Mouse (Mus musculus): ENCODE measurements around the gene Ugt2b35. TPM values are rescaled to one million over a fixed set of nuclear protein-coding genes. Genes with fewer than 3 reads are reported as not detected.
"Not testable (repeated sequence)": the region's sequence is repeated elsewhere in the genome, so short reads cannot be mapped to it uniquely, and the experiment has no call there.

The Ugt2b35 gene
- total RNA-seq (2014; rRNA removed) (not detected in 2 replicates), polyA plus RNA-seq (2015; fragmentation: Nextera tagmentation; extraction: Ambion mirVana) (not detected in 2 replicates)

- no peak within 1 kb of the TSS for H3K9ac ChIP-seq (replicated peaks; ENCODE audit: low read length, poor library complexity, severe bottlenecking)
- no peak within 1 kb of the TSS for H3K27ac ChIP-seq (ENCODE audit: low read depth, low read length)
- no peaks in the 10 kb centered on the region for H3K4me1 ChIP-seq (ENCODE audit: insufficient read depth, low read length)
- no peak for ATAC-seq (ENCODE audit: low FRiP score)
- H3K4me2 ChIP-seq (ENCODE audit: low read depth, low read length, poor library complexity, severe bottlenecking) = no peak within 1 kb of the TSS
- TF ChIP-seq CTCF (IDR thresholded peaks at IDR 0.05) = no peak
- no peak within 1 kb of the TSS for H3K4me3 ChIP-seq (ENCODE audit: low read depth, low read length)
- H3K27me3 ChIP-seq (ENCODE audit: insufficient read depth, low read length) = no peaks in the 10 kb centered on the region
- no peaks in the 10 kb centered on the region for H3K36me3 ChIP-seq (ENCODE audit: insufficient read depth, low read length)
- 78% methylated on average over 4 of the region's 4 CpGs for WGBS
- H3K9me3 ChIP-seq (ENCODE audit: low read length) = no peaks in the 10 kb centered on the region
- DNase-seq (ENCODE audit: low spot score) = no peak
Measured at GRCm38 (mm10) chr5:87000395-87001073, at the start of gene Ugt2b35. Gene Ugt2b35 (plus strand): TSS chr5:87000860.

GRCm38 (mm10) chr5:86960504-86960903, 40.2 kb upstream of the Ugt2b35 start:
- no peaks in the 10 kb centered on the region for H3K4me1 ChIP-seq (ENCODE audit: insufficient read depth, low read length)
- H3K4me3 ChIP-seq (ENCODE audit: low read depth, low read length) = no peak overlapping the region
- no peak overlapping the region for H3K4me2 ChIP-seq (ENCODE audit: low read depth, low read length, poor library complexity, severe bottlenecking)
- H3K27me3 ChIP-seq (ENCODE audit: insufficient read depth, low read length) = no peaks in the 10 kb centered on the region
- H3K27ac ChIP-seq (ENCODE audit: low read depth, low read length) = no peak overlapping the region
- ATAC-seq (ENCODE audit: low FRiP score) (no peak), DNase-seq (ENCODE audit: low spot score) (no peak)
- no peaks in the 10 kb centered on the region for H3K36me3 ChIP-seq (ENCODE audit: insufficient read depth, low read length)
- no peaks in the 10 kb centered on the region for H3K9me3 ChIP-seq (ENCODE audit: low read length)
- no peak overlapping the region for H3K9ac ChIP-seq (replicated peaks; ENCODE audit: low read length, poor library complexity, severe bottlenecking)
- no peak for TF ChIP-seq CTCF (IDR thresholded peaks at IDR 0.05)
- WGBS = 86% methylated on average over 3 of the region's 3 CpGs

- H3K27me3 ChIP-seq (ENCODE audit: insufficient read depth, low read length) = no peaks in the 10 kb centered on the region
- no peak overlapping the region for H3K27ac ChIP-seq (ENCODE audit: low read depth, low read length)
- H3K4me3 ChIP-seq (ENCODE audit: low read depth, low read length) = no peak overlapping the region
- DNase-seq (ENCODE audit: low spot score) (no peak), ATAC-seq (ENCODE audit: low FRiP score) (no peak)
- no peak overlapping the region for H3K9ac ChIP-seq (replicated peaks; ENCODE audit: low read length, poor library complexity, severe bottlenecking)
- no peak for TF ChIP-seq CTCF (IDR thresholded peaks at IDR 0.05)
- H3K36me3 ChIP-seq (ENCODE audit: insufficient read depth, low read length) = no peaks in the 10 kb centered on the region
- no peaks in the 10 kb centered on the region for H3K4me1 ChIP-seq (ENCODE audit: insufficient read depth, low read length)
- WGBS = 89% methylated on average over 3 of the region's 3 CpGs
- no peaks in the 10 kb centered on the region for H3K9me3 ChIP-seq (ENCODE audit: low read length)
- no peak overlapping the region for H3K4me2 ChIP-seq (ENCODE audit: low read depth, low read length, poor library complexity, severe bottlenecking)
Measured at GRCm38 (mm10) chr5:86961587-86962358, 38.9 kb upstream of the Ugt2b35 start.

GRCm38 (mm10) chr5:86962849-86963248, 37.8 kb upstream of the Ugt2b35 start:
- not testable (repeated sequence) for DNase-seq (ENCODE audit: low spot score); H3K4me2 ChIP-seq (ENCODE audit: low read depth, low read length, poor library complexity, severe bottlenecking); H3K9me3 ChIP-seq (ENCODE audit: low read length); ATAC-seq (ENCODE audit: low FRiP score); H3K4me3 ChIP-seq (ENCODE audit: low read depth, low read length); H3K27me3 ChIP-seq (ENCODE audit: insufficient read depth, low read length); H3K27ac ChIP-seq (ENCODE audit: low read depth, low read length); H3K9ac ChIP-seq (replicated peaks; ENCODE audit: low read length, poor library complexity, severe bottlenecking); H3K4me1 ChIP-seq (ENCODE audit: insufficient read depth, low read length); H3K36me3 ChIP-seq (ENCODE audit: insufficient read depth, low read length)
- 94% methylated on average over 1 of the region's 1 CpGs for WGBS

GRCm38 (mm10) chr5:86967271-86967670, 33.4 kb upstream of the Ugt2b35 start:
- 94% methylated on average over 5 of the region's 5 CpGs for WGBS
- not testable (repeated sequence) for H3K36me3 ChIP-seq (ENCODE audit: insufficient read depth, low read length); H3K27ac ChIP-seq (ENCODE audit: low read depth, low read length); DNase-seq (ENCODE audit: low spot score); H3K4me2 ChIP-seq (ENCODE audit: low read depth, low read length, poor library complexity, severe bottlenecking); ATAC-seq (ENCODE audit: low FRiP score); H3K9ac ChIP-seq (replicated peaks; ENCODE audit: low read length, poor library complexity, severe bottlenecking); H3K9me3 ChIP-seq (ENCODE audit: low read length); H3K27me3 ChIP-seq (ENCODE audit: insufficient read depth, low read length); H3K4me3 ChIP-seq (ENCODE audit: low read depth, low read length); H3K4me1 ChIP-seq (ENCODE audit: insufficient read depth, low read length)

GRCm38 (mm10) chr5:87004735-87005134, 4.1 kb downstream of the Ugt2b35 start:
- no peak overlapping the region for H3K27ac ChIP-seq (ENCODE audit: low read depth, low read length)
- ATAC-seq (ENCODE audit: low FRiP score) (no peak), DNase-seq (ENCODE audit: low spot score) (no peak)
- H3K4me2 ChIP-seq (ENCODE audit: low read depth, low read length, poor library complexity, severe bottlenecking) = no peak overlapping the region
- no peaks in the 10 kb centered on the region for H3K27me3 ChIP-seq (ENCODE audit: insufficient read depth, low read length)
- no peaks in the 10 kb centered on the region for H3K9me3 ChIP-seq (ENCODE audit: low read length)
- no peaks in the 10 kb centered on the region for H3K4me1 ChIP-seq (ENCODE audit: insufficient read depth, low read length)
- no peak overlapping the region for H3K9ac ChIP-seq (replicated peaks; ENCODE audit: low read length, poor library complexity, severe bottlenecking)
- no peak overlapping the region for H3K4me3 ChIP-seq (ENCODE audit: low read depth, low read length)
- no peak for TF ChIP-seq CTCF (IDR thresholded peaks at IDR 0.05)
- WGBS = 89% methylated on average over 6 of the region's 6 CpGs
- H3K36me3 ChIP-seq (ENCODE audit: insufficient read depth, low read length) = no peaks in the 10 kb centered on the region

Measured in midbrain, postnatal 0 days (tissue).